Mouse (Mus musculus): ENCODE results near the gene Ninl.
A peak's percentile ranks its signal among the peaks of the same experiment; 100 is the strongest.

Gene Ninl

GRCm38 (mm10) chr2:151039232-151039695, at the start of gene Ninl, which contains the start of gene Nanp:
TSS of gene Ninl (minus strand) at chr2:151039382.
TSS of gene Nanp (minus strand) at chr2:151039398.
- peak; percentile 91 to 93 for DNase-seq (ENCODE audit: low spot score in 2 of 2)

DNA sequence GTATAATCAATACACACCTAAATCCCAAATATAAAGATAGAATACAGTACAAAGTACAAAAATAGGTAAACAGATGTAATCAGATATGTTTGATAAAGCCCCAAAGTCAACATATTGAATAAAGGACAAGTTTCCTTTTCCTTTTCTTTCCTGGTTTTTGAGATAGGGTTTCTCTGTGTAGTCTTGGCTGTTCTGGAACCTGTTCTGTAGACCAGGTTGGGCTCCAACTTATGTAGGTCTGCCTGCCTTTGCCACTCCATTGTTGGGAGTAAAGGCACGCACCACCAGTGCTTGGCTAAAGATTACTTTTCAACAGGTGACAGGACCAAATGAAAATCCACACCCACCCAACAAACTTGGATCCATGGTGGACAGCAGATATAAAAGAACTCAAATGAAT, 17.5 kb upstream of the Ninl start:
- DNase-seq (ENCODE audit: low spot score in 2 of 2) = no peak

GRCm38 (mm10) chr2:151040411-151040810, 1.2 kb upstream of the Ninl start:
- no peak for DNase-seq (ENCODE audit: low spot score in 2 of 2)

DNA sequence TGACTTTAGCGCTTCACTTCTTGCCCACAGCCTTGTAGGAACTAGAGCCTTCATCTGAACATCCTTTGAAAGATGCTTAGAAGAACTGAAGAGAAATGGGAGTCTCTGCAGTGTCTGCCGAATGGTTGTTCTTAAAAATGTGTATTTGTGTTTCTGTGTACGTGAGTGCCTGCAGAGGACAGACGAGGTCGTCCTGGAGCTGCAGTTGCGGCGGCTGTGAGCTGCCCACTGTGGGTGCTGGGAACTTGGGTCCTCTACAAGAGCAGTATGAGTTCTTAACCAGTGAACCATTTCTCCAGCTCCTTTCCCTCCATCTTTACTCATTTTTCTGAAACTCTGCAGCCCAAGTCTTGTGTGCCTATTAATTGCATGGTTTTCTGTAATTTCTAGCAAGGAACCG, 544 bp upstream of the Ninl start:
- no peak for DNase-seq (ENCODE audit: low spot score in 2 of 2)

GRCm38 (mm10) chr2:151038811-151039222, 365 bp downstream of the Ninl start:
- DNase-seq (ENCODE audit: low spot score in 2 of 2) = no peak

GRCm38 (mm10) chr2:151037876-151038552, 1.2 kb downstream of the Ninl start:
- DNase-seq (ENCODE audit: low spot score in 2 of 2) = no peak

DNA sequence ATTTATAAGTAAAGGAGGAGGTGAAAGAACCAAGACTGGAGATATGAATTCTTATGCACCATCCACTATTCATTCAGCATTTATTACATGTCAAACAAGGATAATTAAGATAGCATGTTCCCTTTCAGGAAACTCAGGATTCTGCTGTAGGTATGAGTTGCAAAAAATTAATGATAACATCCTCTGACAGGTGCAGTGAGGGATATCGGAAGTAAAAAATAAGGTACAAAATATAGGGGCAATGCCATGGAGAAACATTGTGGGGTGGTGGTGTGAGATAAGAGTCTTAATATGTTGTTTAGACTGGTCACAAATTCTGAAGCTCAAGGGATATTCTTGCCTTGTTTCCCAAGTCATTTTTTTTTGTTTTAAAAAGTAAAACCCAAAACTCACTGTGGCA, 1.9 kb downstream of the Ninl start:
- DNase-seq (ENCODE audit: low spot score in 2 of 2) = no peak

DNA sequence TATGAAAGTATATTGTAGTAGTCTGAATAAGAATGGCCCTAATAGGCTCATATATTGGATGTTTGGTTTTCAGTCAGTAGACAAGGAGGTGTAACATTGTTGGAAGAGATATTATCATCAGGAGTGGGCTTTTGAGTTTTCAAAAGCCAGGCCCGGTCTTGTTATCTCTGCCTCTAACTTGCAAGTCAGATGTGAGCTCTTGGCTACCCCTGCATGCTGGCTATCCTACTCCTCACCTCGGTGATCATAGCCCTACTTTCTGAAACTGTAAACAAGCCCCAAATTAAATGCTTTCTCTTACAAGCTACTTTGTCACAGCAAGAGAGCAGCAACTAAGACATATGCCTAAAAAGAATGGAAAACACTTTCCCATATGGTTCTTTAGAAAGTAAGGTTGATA, 2.5 kb downstream of the Ninl start:
- DNase-seq (ENCODE audit: low spot score in 2 of 2) = no peak

DNA sequence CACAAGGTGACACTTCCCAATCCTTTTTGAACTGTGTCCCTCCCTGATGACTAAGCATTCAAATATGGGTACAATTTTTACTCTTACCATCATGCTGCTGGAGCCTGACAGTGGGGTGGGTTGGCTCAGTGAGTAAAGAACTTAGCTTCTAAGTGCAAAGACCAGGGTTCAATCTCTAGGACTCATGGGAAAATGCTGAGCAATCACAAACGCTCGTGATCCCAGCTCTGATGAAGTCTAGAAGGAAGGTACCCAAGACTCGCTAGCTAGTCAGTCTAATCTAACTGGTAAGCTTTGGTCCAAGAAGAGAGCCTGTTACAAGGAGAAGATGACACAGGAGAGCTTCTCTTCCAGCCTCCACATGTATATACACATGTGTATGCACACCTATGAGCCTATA, 4.7 kb downstream of the Ninl start:
- no peak for DNase-seq (ENCODE audit: low spot score in 2 of 2)

- no peak for DNase-seq (ENCODE audit: low spot score in 2 of 2)
These were observed 18.0 kb downstream of the Ninl start for GRCm38 (mm10) chr2:151021158-151021557.

DNA sequence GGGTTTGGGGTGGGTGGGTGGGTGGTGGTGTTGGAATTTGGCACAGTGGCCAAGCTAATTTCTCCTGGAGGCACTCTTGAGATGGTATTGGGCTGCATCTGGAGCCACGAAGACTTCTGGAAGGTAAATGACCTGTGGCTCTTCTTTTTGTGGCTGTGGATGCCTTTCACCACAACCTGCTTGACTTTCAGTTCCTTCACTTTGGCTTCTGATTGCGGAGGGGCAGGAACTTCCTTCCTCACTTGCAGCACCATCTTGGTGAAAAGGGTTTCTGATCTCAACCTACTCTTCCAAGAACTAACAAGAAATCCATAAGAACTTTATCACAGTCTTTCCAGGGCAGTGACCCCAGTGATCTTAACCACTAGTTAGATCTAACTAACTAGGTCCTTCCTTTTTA, 23.9 kb downstream of the Ninl start:
- no peak for DNase-seq (ENCODE audit: low spot score in 2 of 2)

DNA sequence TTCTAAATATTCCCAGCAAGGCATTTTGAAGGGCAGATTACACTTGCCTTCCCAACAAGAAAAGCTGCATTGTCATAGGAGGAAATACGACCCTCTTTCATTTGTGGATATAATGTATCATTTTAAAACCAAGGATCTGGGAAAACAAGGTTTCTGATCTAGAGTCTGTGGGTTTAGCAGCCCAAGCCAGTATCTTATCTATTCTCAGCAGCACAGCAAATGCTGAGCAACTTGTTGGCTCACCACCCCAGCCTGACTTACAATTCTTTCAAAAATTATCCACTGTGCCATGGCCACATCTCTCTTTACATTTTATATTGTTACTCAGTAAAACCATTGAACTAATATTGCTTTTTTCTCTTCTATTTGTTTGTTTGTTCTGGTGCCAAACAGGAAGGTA, 27.9 kb downstream of the Ninl start:
- DNase-seq (ENCODE audit: low spot score in 2 of 2) = no peak

DNA sequence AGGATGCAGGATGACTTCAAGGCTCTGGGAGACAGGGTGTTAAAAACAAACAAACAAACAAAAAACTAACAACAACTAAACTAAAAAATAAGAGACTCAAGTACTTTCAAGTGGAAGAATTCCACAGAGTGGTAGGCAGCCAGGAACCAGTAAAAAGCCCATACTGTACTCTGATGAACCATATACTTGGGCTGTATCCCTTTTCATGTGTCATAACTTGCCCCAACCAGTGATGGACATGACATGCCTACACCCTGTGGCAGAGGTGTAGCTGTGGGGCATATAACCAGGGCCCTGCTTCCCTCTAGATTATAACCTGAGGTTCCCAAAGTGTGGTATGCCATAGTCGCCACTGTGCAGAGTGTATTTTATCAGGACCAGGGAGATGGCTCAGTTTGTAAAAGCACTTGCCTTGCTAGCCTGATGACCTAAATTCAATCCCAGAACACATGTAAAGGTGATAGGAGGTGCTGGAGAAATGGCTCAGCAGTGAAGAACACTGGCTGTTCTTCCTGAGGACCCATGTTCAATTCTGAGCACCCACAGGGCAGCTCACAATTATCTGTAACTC, 29.6 kb downstream of the Ninl start:
- no peak for DNase-seq (ENCODE audit: low spot score in 2 of 2)

DNA sequence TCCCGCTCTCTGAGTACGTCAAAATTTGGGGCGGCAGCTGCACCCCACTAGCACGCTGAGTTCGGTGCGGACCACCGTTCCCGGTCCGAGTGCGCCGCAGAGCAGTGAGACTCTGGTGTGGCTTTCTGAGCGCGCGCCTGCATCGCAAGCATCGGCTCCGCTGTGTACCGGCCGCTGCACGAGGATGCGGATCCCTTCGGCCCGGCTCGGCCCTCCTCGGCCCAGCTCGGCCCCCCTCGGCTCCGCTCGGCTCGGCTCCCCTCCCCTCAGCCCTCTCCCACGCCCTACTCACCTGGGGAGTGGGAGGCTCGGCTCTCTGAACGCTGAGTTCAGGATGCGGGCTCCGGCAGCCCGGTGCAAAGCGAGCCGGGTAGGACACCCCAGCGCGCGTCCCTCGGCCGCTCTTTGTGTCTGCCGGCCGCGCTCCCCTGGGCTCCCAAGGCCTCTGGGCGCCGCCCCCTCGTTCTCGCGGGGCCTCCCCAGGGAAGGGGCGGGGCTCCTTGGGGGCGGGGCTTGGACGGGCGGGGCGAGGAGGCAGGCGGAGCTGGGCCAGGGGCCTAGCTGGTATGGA, 30.2 kb downstream of the Ninl start:
- peak; percentile 64 to 71 for DNase-seq (ENCODE audit: low spot score in 2 of 2)

GRCm38 (mm10) chr2:151008517-151008932, 30.7 kb downstream of the Ninl start:
- DNase-seq (ENCODE audit: low spot score in 2 of 2) = no peak

- DNase-seq (ENCODE audit: low spot score in 2 of 2) = no peak
These were observed 31.2 kb downstream of the Ninl start for GRCm38 (mm10) chr2:151008006-151008405.

DNA sequence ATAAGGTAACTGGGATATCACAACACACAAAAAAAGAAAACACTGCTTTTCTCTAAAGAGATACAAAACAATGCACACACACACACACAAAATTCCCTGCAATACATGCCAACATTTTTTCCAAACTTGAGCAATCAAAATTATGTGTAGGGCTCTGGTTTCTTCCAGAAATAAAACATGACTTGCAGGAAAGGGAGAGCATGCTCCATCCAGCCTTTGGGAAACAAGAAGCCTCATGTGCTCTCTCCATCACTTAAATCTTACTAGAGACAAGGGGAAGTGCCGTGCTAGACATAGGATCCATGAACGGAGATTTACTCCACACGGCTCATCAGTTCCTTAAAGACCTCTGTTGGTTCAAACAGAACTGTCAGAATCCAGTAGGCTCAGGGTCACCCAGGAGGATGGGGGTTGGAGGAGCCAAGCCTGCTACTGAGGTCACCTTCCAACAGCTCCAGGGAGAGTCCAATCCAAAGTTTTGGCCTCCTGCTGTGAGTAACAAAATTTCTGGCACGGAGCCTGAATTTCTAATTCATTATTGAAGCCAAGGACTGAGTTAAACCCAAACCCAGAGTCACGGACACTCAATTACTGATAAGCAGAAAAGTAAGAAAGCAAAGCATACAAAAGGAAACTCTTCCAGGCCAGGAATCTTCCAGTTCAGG, 32.8 kb downstream of the Ninl start:
- DNase-seq (ENCODE audit: low spot score in 2 of 2) = no peak

DNA sequence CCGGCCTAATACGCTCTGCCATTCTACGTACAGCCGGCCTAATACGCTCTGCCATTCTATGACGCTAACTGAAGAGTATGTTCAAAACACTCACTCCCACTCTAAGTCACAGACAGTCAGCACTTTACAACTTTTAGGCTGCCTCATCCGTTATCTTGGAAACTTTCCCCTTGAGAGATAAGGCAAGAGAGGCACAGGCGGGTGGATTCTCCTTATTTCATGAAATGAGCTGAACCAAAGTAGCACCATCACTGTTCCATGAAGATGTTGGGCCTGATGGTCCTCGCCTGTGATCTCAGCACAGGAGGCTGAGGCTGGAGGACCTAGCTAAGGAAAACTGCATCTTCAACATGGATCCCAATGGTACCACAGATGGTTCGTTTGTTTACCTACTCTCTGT, 34.8 kb downstream of the Ninl start:
- no peak for DNase-seq (ENCODE audit: low spot score in 2 of 2)

GRCm38 (mm10) chr2:151003796-151004195, 35.4 kb downstream of the Ninl start:
- DNase-seq (ENCODE audit: low spot score in 2 of 2) = no peak

- DNase-seq (ENCODE audit: low spot score in 2 of 2) = no peak
These were observed 37.5 kb downstream of the Ninl start for GRCm38 (mm10) chr2:151001619-151002175.

GRCm38 (mm10) chr2:151000402-151001178, 38.6 kb downstream of the Ninl start:
- DNase-seq (ENCODE audit: low spot score in 2 of 2) = no peak

- no peak for DNase-seq (ENCODE audit: low spot score in 2 of 2)
These were observed 40.2 kb downstream of the Ninl start for GRCm38 (mm10) chr2:150999021-150999420.
